Mouse (Mus musculus) regulatory T cell (primary cell): Measurements from ENCODE around the gene Olfr1208.

Experiments
- in situ Hi-C: fragments of 300-600 bp; cut with MboI, MseI; formaldehyde crosslinking; loops from one replicate; pipeline ENCODE4 v1.15.1; 2025; ENCODE audit warnings: high pct_unique_total_duplicates

The Olfr1208 gene

GRCm38 (mm10) chr2:88902211-88902610, at the start of gene Olfr1208:
Gene Olfr1208 (minus strand): TSS chr2:88902311.
- in situ Hi-C loops: no loop called here

DNA sequence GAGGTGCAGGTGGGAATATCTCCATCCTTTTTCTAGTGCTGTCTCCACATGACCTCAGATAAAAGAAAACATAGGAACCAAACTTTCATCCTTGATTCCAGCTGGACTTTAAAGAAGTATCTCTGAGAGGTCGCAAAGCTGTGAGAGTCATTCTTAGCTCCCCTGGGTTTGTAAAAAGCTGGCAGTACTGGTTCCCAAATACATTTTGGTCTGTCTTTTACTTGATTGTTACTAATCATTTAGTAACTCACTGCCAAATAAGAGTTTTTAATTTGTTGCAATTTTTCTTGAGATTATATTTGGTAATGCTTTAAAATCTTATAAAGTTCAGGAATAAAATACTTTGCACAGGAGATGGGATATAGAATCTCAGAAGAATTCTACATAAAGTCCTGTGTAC, 35.9 kb upstream of the Olfr1208 start, which contains the start of gene Olfr1211:
Olfr1211 (minus strand) TSS at position 101 of the 400 bp plus-strand sequence.
- in situ Hi-C loops: no loop called here

DNA sequence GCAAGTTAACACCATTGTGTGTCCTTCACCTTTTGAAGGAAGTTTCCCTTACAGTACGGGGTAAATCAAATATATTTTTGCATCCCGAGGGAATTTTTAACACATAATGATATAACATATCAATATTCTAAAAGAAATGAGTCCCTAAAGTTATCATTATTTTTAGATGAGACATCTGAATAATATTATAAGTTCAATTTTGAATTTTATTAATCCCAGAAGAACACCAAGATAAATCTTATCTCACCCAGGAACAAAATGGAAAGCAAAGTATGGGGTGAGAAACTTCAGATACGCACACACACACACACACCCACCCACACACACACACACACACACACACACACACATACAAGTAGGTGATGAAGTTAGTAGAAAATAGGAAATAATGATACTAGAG, 12.9 kb upstream of the Olfr1208 start, which contains the start of gene Olfr1209:
Olfr1209 (minus strand) TSS at position 101 of the 400 bp plus-strand sequence.
- in situ Hi-C loops: no loop called here

GRCm38 (mm10) chr2:88862931-88863330, 39.2 kb downstream of the Olfr1208 start, which contains the start of gene Olfr1206:
Gene Olfr1206 (plus strand): TSS chr2:88863231.
- in situ Hi-C loops: no loop called here

GRCm38 (mm10) chr2:88848992-88849391, 53.1 kb downstream of the Olfr1208 start, which contains the start of gene Olfr1204:
Gene Olfr1204 (plus strand): TSS chr2:88849292.
- in situ Hi-C loops: no loop called here
